Comparison of ENCODE assay signal across 26 mouse cellular contexts in genomic region chr4:107683006-107683756, GRCm38 (mm10). TPM values are rescaled to one million over a fixed set of nuclear protein-coding genes. Genes with fewer than 3 reads are reported as not detected.
DNase-seq lines count a peak whose midpoint lies in the region; ATAC-seq and TF ChIP-seq lines count a peak whose summit lies in the region.
"Had no signal": no experiment of that assay in that cellular context is flagged by ENCODE, and none has a peak within 500 bp of the region (broad histone marks: within the 10 kb centered on the region; RNA-seq: fewer than 3 reads in every experiment).

No protein-coding gene starts in this region.

- no peak overlapping the region for H3K4me2 ChIP-seq in heart, embryonic 11.5 days
- H3K4me2 ChIP-seq: embryonic facial prominence, embryonic 12.5 days; forebrain, embryonic 13.5 days; heart, embryonic 12.5 days; hindbrain, embryonic 15.5 days had no signal

- DNase-seq in heart, adult 18-20 months, result no peak
- no peak for DNase-seq in testis, postnatal 10 days (ENCODE audit: low spot score)
- peak; percentile 70 for DNase-seq in ZHBTc4 (ENCODE audit: low read depth, low spot score)
- peak; percentile 83 for DNase-seq in testis, postnatal 14 days (ENCODE audit: low spot score)
- DNase-seq in gastrocnemius, postnatal 36 days, result no peak
- DNase-seq in heart, embryonic 10.5 days (ENCODE audit: low spot score), result no peak
- DNase-seq: adrenal gland, adult 2 months; adrenal gland, postnatal 25 days; cerebellum, adult 18-20 months; cerebellum, postnatal 14 days; embryo, embryonic 11 days; gastrocnemius, adult 2 months; gastrocnemius, postnatal 25 days; heart, adult 11 months; kidney, adult 11 months had no signal

- H3K9ac ChIP-seq in heart, embryonic 11.5 days (ENCODE audit: low read depth, low read length), result no peak overlapping the region
- H3K9ac ChIP-seq: embryonic facial prominence, embryonic 12.5 days; forebrain, embryonic 13.5 days; heart, embryonic 12.5 days; hindbrain, embryonic 15.5 days had no signal

- no peak overlapping the region for H3K27ac ChIP-seq in heart, embryonic 11.5 days (ENCODE audit: low read depth, low read length)
- peak overlapping the region; percentile 98 for H3K27ac ChIP-seq in testis, adult 2 months (ENCODE audit: control insufficient read depth, insufficient read depth, low read depth, low read length)
- H3K27ac ChIP-seq in heart, embryonic 10.5 days, result no peak overlapping the region
- H3K27ac ChIP-seq: embryonic facial prominence, embryonic 12.5 days; forebrain, embryonic 13.5 days; gastrocnemius, adult 2 months; hindbrain, embryonic 15.5 days had no signal

- no peak overlapping the region for H3K4me3 ChIP-seq in heart, embryonic 11.5 days (ENCODE audit: low read depth, low read length)
- peak overlapping the region; percentile 82 for H3K4me3 ChIP-seq in testis, adult 2 months (ENCODE audit: control insufficient read depth, low read depth, low read length)
- H3K4me3 ChIP-seq in heart, embryonic 10.5 days, result no peak overlapping the region
- H3K4me3 ChIP-seq: embryonic facial prominence, embryonic 12.5 days; forebrain, embryonic 13.5 days; gastrocnemius, adult 2 months; heart, embryonic 12.5 days; hindbrain, embryonic 15.5 days had no signal

- TF ChIP-seq POLR2A in testis, adult 2 months (IDR thresholded peaks at IDR 0.05; ENCODE audit: control insufficient read depth, low read depth, low read length), result peak; percentile 66

- WGBS in heart, embryonic 11.5 days (ENCODE audit: insufficient replicate concordance), result 77% methylated on average over 37 of the region's 37 CpGs
- 79% methylated on average over 37 of the region's 37 CpGs for WGBS in heart, embryonic 10.5 days

- no peaks in the 10 kb centered on the region for H3K36me3 ChIP-seq in heart, embryonic 11.5 days (ENCODE audit: control insufficient read depth, insufficient read depth, low read length)
- H3K36me3 ChIP-seq in testis, adult 2 months (ENCODE audit: control insufficient read depth, insufficient read depth, low read length), result no peaks in the 10 kb centered on the region
- H3K36me3 ChIP-seq in heart, embryonic 10.5 days, result no peaks in the 10 kb centered on the region
- H3K36me3 ChIP-seq: embryonic facial prominence, embryonic 12.5 days; heart, embryonic 12.5 days; hindbrain, embryonic 15.5 days had no signal

- intact Hi-C loops in gastrocnemius, postnatal 36 days (cut with DNase I), result no loop called here

- no peak for TF ChIP-seq CTCF in testis, adult 2 months (IDR thresholded peaks at IDR 0.05; ENCODE audit: control insufficient read depth, insufficient read depth, insufficient replicate concordance, low read depth, low read length)

- H3K27me3 ChIP-seq in heart, embryonic 11.5 days (ENCODE audit: control insufficient read depth, insufficient read depth, low read length), result peaks cover 6% of the 10 kb centered on the region
- no peaks in the 10 kb centered on the region for H3K27me3 ChIP-seq in testis, adult 2 months (ENCODE audit: control insufficient read depth, insufficient read depth, low read length)
- H3K27me3 ChIP-seq in heart, embryonic 10.5 days (ENCODE audit: insufficient read depth, poor library complexity, severe bottlenecking), result peaks cover 37% of the 10 kb centered on the region
- H3K27me3 ChIP-seq: hindbrain, embryonic 15.5 days had no signal

- ATAC-seq in heart, embryonic 11.5 days (replicated peaks; ENCODE audit: insufficient number of reproducible peaks, low FRiP score, low TSS enrichment), result 0 out of 2 replicates have a peak, but pooled peaks have one; percentile 26
- ATAC-seq: forebrain, embryonic 13.5 days had no signal

- no peaks in the 10 kb centered on the region for H3K9me3 ChIP-seq in heart, embryonic 11.5 days (replicated peaks; ENCODE audit: control insufficient read depth, low read length)
- H3K9me3 ChIP-seq in heart, embryonic 10.5 days, result no peaks in the 10 kb centered on the region
- H3K9me3 ChIP-seq: embryonic facial prominence, embryonic 12.5 days; forebrain, embryonic 13.5 days; heart, embryonic 12.5 days; hindbrain, embryonic 15.5 days had no signal

- H3K4me1 ChIP-seq in heart, embryonic 11.5 days (ENCODE audit: control insufficient read depth, insufficient read depth, low read length), result peaks cover 21% of the 10 kb centered on the region
- peaks cover 13% of the 10 kb centered on the region for H3K4me1 ChIP-seq in testis, adult 2 months (ENCODE audit: control insufficient read depth, insufficient read depth, low read length)
- peaks cover 47% of the 10 kb centered on the region for H3K4me1 ChIP-seq in heart, embryonic 10.5 days
- H3K4me1 ChIP-seq: embryonic facial prominence, embryonic 12.5 days had no signal

RNA-seq across cellular contexts. Expression of gene Dmrtb1, which starts 0.8 kb away (rescaled TPM):
- polyA plus RNA-seq in heart, embryonic 11.5 days (2014; fragmentation: Nextera tagmentation; extraction: Ambion mirVana), result not detected in 2 replicates
- not detected for total RNA-seq in heart, adult 18-20 months (2021)
- polyA plus RNA-seq in testis, adult 2 months (2012; rRNA removed), result 921 and 1,095 TPM in 2 replicates
- total RNA-seq in gastrocnemius, postnatal 36 days (2021), result not detected
- polyA plus RNA-seq in heart, embryonic 10.5 days (2016; fragmentation: Nextera tagmentation; extraction: Ambion mirVana), result 0.14 and 0.25 TPM in 2 replicates
- total RNA-seq: adrenal gland, adult 2 months; adrenal gland, postnatal 25 days; common myeloid progenitor, adult 5-6 weeks; gastrocnemius, adult 2 months; gastrocnemius, postnatal 25 days; heart, postnatal 25 days; MEL had no signal
- polyA plus RNA-seq: adrenal gland, adult 2 months; heart, embryonic 16.5 days; intestine, embryonic 14.5 days had no signal

Comparison
In these comparisons a context has a peak if more than half of its experiments do, and no peak if none do; other contexts are left out.
1. DNase-seq: peak in ZHBTc4 (single experiment) and testis, postnatal 14 days (single experiment); none in heart, adult 18-20 months (0 of 2), testis, postnatal 10 days (single experiment), gastrocnemius, postnatal 36 days (0 of 2) and heart, embryonic 10.5 days (single experiment).
2. RNA of gene Dmrtb1, which starts 0.8 kb away (polyA plus RNA-seq): 921 to 1,095 TPM in testis, adult 2 months; 0.14 to 0.25 TPM in heart, embryonic 10.5 days and not detected in heart, embryonic 11.5 days; every median in the first group is over 100 times any median in the second.